14 mouse cellular contexts compared by ENCODE assay signal in the genomic region with DNA sequence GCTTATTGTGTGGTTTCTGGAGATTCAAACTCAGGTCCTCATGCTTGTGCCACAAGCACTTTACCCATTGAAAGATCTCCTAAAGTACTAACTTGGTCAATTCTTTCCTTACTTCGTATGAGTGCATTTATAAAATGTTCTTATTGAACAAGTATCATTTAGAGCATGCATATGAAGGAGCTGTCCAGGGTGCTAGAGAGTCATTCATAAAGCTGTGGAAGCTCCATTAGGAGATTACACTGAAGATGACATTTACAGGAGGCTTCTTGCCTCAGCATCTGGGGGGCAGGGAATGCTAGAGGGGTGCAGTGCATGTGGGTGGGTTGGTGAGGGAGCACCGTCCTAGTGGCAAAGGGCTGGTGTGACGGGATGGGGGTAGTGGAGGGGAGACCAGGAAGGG.
DNase-seq lines count a peak whose midpoint lies in the region; ATAC-seq and TF ChIP-seq lines count a peak whose summit lies in the region.
"Had no signal": no experiment of that assay in that cellular context is flagged by ENCODE, and none has a peak within 500 bp of the region (broad histone marks: within the 10 kb centered on the region; RNA-seq: fewer than 3 reads in every experiment).

No protein-coding gene starts in this region.

- H3K4me3 ChIP-seq in lung, embryonic 14.5 days (ENCODE audit: low read depth, low read length), result no peak overlapping the region
- H3K4me3 ChIP-seq: forebrain, embryonic 15.5 days; layer of hippocampus, adult 2 months had no signal

- DNase-seq in embryo, embryonic 10 days (ENCODE audit: low spot score), result peak; percentile 53
- no peak for DNase-seq in embryo, embryonic 9.5 days (ENCODE audit: extremely low spot score)
- peak; percentile 79 for DNase-seq in lung, embryonic 14.5 days
- DNase-seq in lung, postnatal 25 days (ENCODE audit: low spot score), result no peak
- DNase-seq in ZHBTc4 (ENCODE audit: low read depth, low spot score), result peak; percentile 22
- DNase-seq in mesoderm, embryonic 11.5 days (ENCODE audit: low read depth, low spot score), result peak; percentile 44
- DNase-seq in right cerebral cortex, adult 18-20 months, result no peak
- DNase-seq: cerebellum, postnatal 14 days; gastrocnemius, postnatal 10 days; liver, postnatal 0 days had no signal

- no peaks in the 10 kb centered on the region for H3K9me3 ChIP-seq in lung, embryonic 14.5 days (ENCODE audit: low read depth, low read length)
- H3K9me3 ChIP-seq: forebrain, embryonic 15.5 days had no signal

- H3K9ac ChIP-seq in lung, embryonic 14.5 days, result no peak overlapping the region
- H3K9ac ChIP-seq: forebrain, embryonic 15.5 days; liver, postnatal 0 days had no signal

- H3K36me3 ChIP-seq in lung, embryonic 14.5 days (ENCODE audit: insufficient read depth), result no peaks in the 10 kb centered on the region
- H3K36me3 ChIP-seq: forebrain, embryonic 15.5 days had no signal

- no peaks in the 10 kb centered on the region for H3K27me3 ChIP-seq in lung, embryonic 14.5 days (ENCODE audit: insufficient read depth, low read length)
- H3K27me3 ChIP-seq: forebrain, embryonic 15.5 days had no signal

- H3K27ac ChIP-seq in lung, embryonic 14.5 days (ENCODE audit: low read depth), result no peak overlapping the region
- H3K27ac ChIP-seq: forebrain, embryonic 15.5 days; layer of hippocampus, adult 2 months had no signal

- no peak for TF ChIP-seq CTCF in lung, embryonic 14.5 days (IDR thresholded peaks at IDR 0.05; ENCODE audit: low read depth)

- no peak overlapping the region for H3K4me2 ChIP-seq in lung, embryonic 14.5 days
- H3K4me2 ChIP-seq: forebrain, embryonic 15.5 days had no signal

- ATAC-seq in lung, embryonic 14.5 days (ENCODE audit: insufficient read depth), result no peak
- ATAC-seq in inflammation-experienced regulatory T-cells, adult 6 months, result no peak
- ATAC-seq: forebrain, embryonic 15.5 days; intestine, embryonic 16.5 days; liver, postnatal 0 days had no signal

- H3K4me1 ChIP-seq in lung, embryonic 14.5 days (ENCODE audit: insufficient read depth), result no peaks in the 10 kb centered on the region
- H3K4me1 ChIP-seq: forebrain, embryonic 15.5 days had no signal

- 77% methylated on average over 3 of the region's 3 CpGs for WGBS in lung, embryonic 14.5 days

Comparison
In these comparisons a context has a peak if more than half of its experiments do, and no peak if none do; other contexts are left out.
1. DNase-seq: peak in embryo, embryonic 10 days (single experiment), lung, embryonic 14.5 days (single experiment), ZHBTc4 (single experiment) and mesoderm, embryonic 11.5 days (single experiment); none in embryo, embryonic 9.5 days (single experiment), lung, postnatal 25 days (single experiment) and right cerebral cortex, adult 18-20 months (single experiment).